Comparison of ENCODE assay signal across 8 mouse cellular contexts in genomic region chr11:82399621-82400020, GRCm38 (mm10). TPM values are rescaled to one million over a fixed set of nuclear protein-coding genes. Genes with fewer than 3 reads are reported as not detected.
DNase-seq lines count a peak whose midpoint lies in the region; ATAC-seq and TF ChIP-seq lines count a peak whose summit lies in the region.

No protein-coding gene starts in this region.

- WGBS in limb, embryonic 11.5 days: 13% methylated on average over 3 of the region's 3 CpGs
- WGBS in limb, embryonic 10.5 days: 10% methylated on average over 3 of the region's 3 CpGs
- 10% methylated on average over 3 of the region's 3 CpGs for WGBS in lung, postnatal 0 days

- H3K27ac ChIP-seq in limb, embryonic 11.5 days (replicated peaks; ENCODE audit: low read depth, low read length): no peak overlapping the region
- H3K27ac ChIP-seq in limb, embryonic 10.5 days: no peak overlapping the region
- H3K27ac ChIP-seq in lung, postnatal 0 days (ENCODE audit: low read length): no peak overlapping the region

- H3K4me3 ChIP-seq in limb, embryonic 11.5 days (ENCODE audit: low read depth, low read length): no peak overlapping the region
- no peak overlapping the region for H3K4me3 ChIP-seq in limb, embryonic 10.5 days
- H3K4me3 ChIP-seq in lung, postnatal 0 days (ENCODE audit: low read depth, low read length): no peak overlapping the region

- no peak for ATAC-seq in limb, embryonic 11.5 days (ENCODE audit: insufficient number of reproducible peaks, low FRiP score, low TSS enrichment, low read depth)
- ATAC-seq in lung, postnatal 0 days: no peak

- H3K9me3 ChIP-seq in limb, embryonic 11.5 days (ENCODE audit: control insufficient read depth, low read length): no peaks in the 10 kb centered on the region
- no peaks in the 10 kb centered on the region for H3K9me3 ChIP-seq in limb, embryonic 10.5 days (replicated peaks)
- H3K9me3 ChIP-seq in lung, postnatal 0 days (ENCODE audit: low read length): no peaks in the 10 kb centered on the region

- H3K27me3 ChIP-seq in limb, embryonic 11.5 days (ENCODE audit: control insufficient read depth, insufficient read depth, low read length): no peaks in the 10 kb centered on the region
- peaks cover 82% of the 10 kb centered on the region for H3K27me3 ChIP-seq in limb, embryonic 10.5 days (ENCODE audit: low read depth, poor library complexity, severe bottlenecking)
- no peaks in the 10 kb centered on the region for H3K27me3 ChIP-seq in lung, postnatal 0 days (replicated peaks; ENCODE audit: insufficient read depth, low read length)

- H3K36me3 ChIP-seq in limb, embryonic 11.5 days (ENCODE audit: control insufficient read depth, insufficient read depth, low read length): no peaks in the 10 kb centered on the region
- no peaks in the 10 kb centered on the region for H3K36me3 ChIP-seq in limb, embryonic 10.5 days
- H3K36me3 ChIP-seq in lung, postnatal 0 days (ENCODE audit: insufficient read depth, low read length): no peaks in the 10 kb centered on the region

- DNase-seq in embryo, embryonic 10 days (ENCODE audit: low spot score): peak; percentile 48
- DNase-seq in embryo, embryonic 11 days: no peak
- peak; percentile 42 for DNase-seq in limb, embryonic 11.5 days (ENCODE audit: low spot score)
- DNase-seq in limb, embryonic 10.5 days (ENCODE audit: low spot score): no peak
- peak; percentile 44 to 71 for DNase-seq in adrenal gland, adult 18-20 months (ENCODE audit: low spot score in 2 of 2)
- no peak for DNase-seq in lung, postnatal 0 days (ENCODE audit: low spot score)
- DNase-seq in MN1 (ENCODE audit: low spot score): no peak
- no peak for DNase-seq in left cerebral cortex, postnatal 36 days (ENCODE audit: low spot score in 2 of 2)

- no peak for TF ChIP-seq EP300 in lung, postnatal 0 days (IDR thresholded peaks at IDR 0.05)

- no peak overlapping the region for H3K9ac ChIP-seq in limb, embryonic 11.5 days (ENCODE audit: low read length)
- H3K9ac ChIP-seq in lung, postnatal 0 days (replicated peaks; ENCODE audit: low read depth): no peak overlapping the region

- no peaks in the 10 kb centered on the region for H3K4me1 ChIP-seq in limb, embryonic 11.5 days (ENCODE audit: control insufficient read depth, insufficient read depth, low read length)
- no peaks in the 10 kb centered on the region for H3K4me1 ChIP-seq in limb, embryonic 10.5 days
- H3K4me1 ChIP-seq in lung, postnatal 0 days (ENCODE audit: insufficient read depth, low read depth, low read length): no peaks in the 10 kb centered on the region

- no peak overlapping the region for H3K4me2 ChIP-seq in limb, embryonic 11.5 days (ENCODE audit: low read depth, severe bottlenecking)
- H3K4me2 ChIP-seq in lung, postnatal 0 days (replicated peaks; ENCODE audit: low read depth, low read length): no peak overlapping the region

- intact Hi-C loops in left cerebral cortex, postnatal 36 days (cut with DNase I): loop anchor here (5.0 kb wide), 1 partner anchor 162 kb away; no protein-coding TSS in a partner anchor

- peak; percentile 61 for TF ChIP-seq CTCF in lung, postnatal 0 days (IDR thresholded peaks at IDR 0.05)

RNA-seq across cellular contexts. Expression of gene Tmem132e, which starts 10.9 kb away (rescaled TPM):
- 0.32 and 0.38 TPM in 2 replicates for polyA plus RNA-seq in limb, embryonic 11.5 days (2014; fragmentation: Nextera tagmentation; extraction: Ambion mirVana)
- 0.50 and 0.55 TPM in 2 replicates for polyA plus RNA-seq in limb, embryonic 10.5 days (2016; fragmentation: Nextera tagmentation; extraction: Ambion mirVana)
- 1 to 10 TPM in 1 of 2 experiments, under 1 TPM in 1; 0.89 to 1.5 TPM for total RNA-seq in adrenal gland, adult 18-20 months (2021)
- polyA plus RNA-seq in lung, postnatal 0 days (2015; fragmentation: Nextera tagmentation; extraction: Ambion mirVana): 0.04 TPM in 1 of 2 replicates, not detected in the other
- total RNA-seq in left cerebral cortex, postnatal 36 days (2021): 10 to 100 TPM; 14.0 to 22.9 TPM

Comparison
In these comparisons a context has a peak if more than half of its experiments do, and no peak if none do; other contexts are left out.
1. DNase-seq: peak in embryo, embryonic 10 days (single experiment), limb, embryonic 11.5 days (single experiment) and adrenal gland, adult 18-20 months (2 of 2); none in embryo, embryonic 11 days (single experiment), limb, embryonic 10.5 days (single experiment), lung, postnatal 0 days (single experiment), MN1 (single experiment) and left cerebral cortex, postnatal 36 days (0 of 2).